Mouse (Mus musculus) stomach, postnatal 0 days (tissue): ENCODE measurements around the gene Car5a. TPM values are rescaled to one million over a fixed set of nuclear protein-coding genes. Genes with fewer than 3 reads are reported as not detected.

Source experiments
- ATAC-seq: fragments of 200-750 bp; cut with Nextera tagmentation; 2 replicates; pipeline ENCODE4 v1.8.0; 2017; ENCODE audit not compliant: low FRiP score, low TSS enrichment
- DNase-seq: peaks from one replicate; pipeline ENCODE4 v3.0.0-alpha.2; 2016; ENCODE audit warnings: low spot score
- H3K27ac ChIP-seq: fragments of 300-500 bp; sonication (generic); replicated peaks from 2 replicates; pipeline ENCODE4 v1.5.1; 2014; ENCODE audit warnings: mild to moderate bottlenecking, control low read depth
- H3K27me3 ChIP-seq: fragments of 300-500 bp; sonication (generic); 2 replicates; pipeline ENCODE4 v1.6.1; 2014; ENCODE audit warnings: low read length; ENCODE audit not compliant: control insufficient read depth, insufficient read depth
- H3K36me3 ChIP-seq: fragments of 300-500 bp; sonication (generic); 2 replicates; pipeline ENCODE4 v1.6.1; 2014; ENCODE audit warnings: low read length, mixed read lengths; ENCODE audit not compliant: control insufficient read depth, insufficient read depth
- H3K4me1 ChIP-seq: fragments of 300-500 bp; sonication (generic); replicated peaks from 2 replicates; pipeline ENCODE4 v1.6.1; 2014; ENCODE audit warnings: antibody characterized with exemption; ENCODE audit not compliant: control insufficient read depth, insufficient read depth
- H3K4me2 ChIP-seq: fragments of 300-500 bp; sonication (generic); replicated peaks from 2 replicates; pipeline ENCODE4 v1.6.1; 2014; ENCODE audit warnings: low read depth, mild to moderate bottlenecking, control low read depth, moderate library complexity
- H3K4me3 ChIP-seq: fragments of 300-500 bp; sonication (generic); 2 replicates; pipeline ENCODE4 v1.5.1; 2014; ENCODE audit warnings: low read depth, low read length, control low read depth
- H3K9ac ChIP-seq: fragments of 300-500 bp; sonication (generic); 2 replicates; pipeline ENCODE4 v1.6.1; 2014; ENCODE audit warnings: mild to moderate bottlenecking, low read length, control low read depth, mixed read lengths
- H3K9me3 ChIP-seq: fragments of 300-500 bp; sonication (generic); 2 replicates; pipeline ENCODE4 v1.6.1; 2016; ENCODE audit warnings: low read length; ENCODE audit not compliant: control insufficient read depth
- CTCF ChIP-seq: IDR thresholded peaks from 2 replicates; pipeline ENCODE4 v1.5.1; 2016; ENCODE audit warnings: antibody characterized with exemption, low read depth, mild to moderate bottlenecking, moderate library complexity
- EP300 ChIP-seq: optimal IDR thresholded peaks from 2 replicates; pipeline ENCODE3; 2016; ENCODE audit warnings: antibody characterized with exemption
- WGBS: fragments of 180-500 bp; shearing (Covaris S2); extraction: QIAGEN DNeasy Blood & Tissue Kit; methylation state at CpG from one replicate; pipeline ENCODE4 v1.1.7; 2014; 5-methylcytosine and 5-hydroxymethylcytosine counted together
- polyA plus RNA-seq: library from polyadenylated mRNA; unstranded; fragments of >200 nt; fragmentation: Nextera tagmentation; extraction: Ambion mirVana; gene quantifications from 2 replicates; pipeline ENCODE4 v1.2.1, GENCODE M21; 2015

Gene Car5a
- polyA plus RNA-seq, 1 experiment from 2014 or later = 0.30 TPM

GRCm38 (mm10) chr8:121898401-121898931 lies 46.2 kb downstream of the Car5a start:
- peaks cover 16% of the 10 kb centered on the region for H3K4me1 ChIP-seq
- ATAC-seq (peak; percentile 93), DNase-seq (peak; percentile 91)
- H3K9ac ChIP-seq = peak overlapping the region; percentile 31
- WGBS = 5% methylated on average over 4 of the region's 4 CpGs
- no peaks in the 10 kb centered on the region for H3K9me3 ChIP-seq
- H3K4me3 ChIP-seq = peak overlapping the region; percentile 6
- H3K4me2 ChIP-seq = peak overlapping the region; percentile 21
- no peak for TF ChIP-seq EP300
- TF ChIP-seq CTCF = peak; percentile 42
- H3K27ac ChIP-seq = peak overlapping the region; percentile 90
- no peaks in the 10 kb centered on the region for H3K36me3 ChIP-seq
- no peaks in the 10 kb centered on the region for H3K27me3 ChIP-seq

GRCm38 (mm10) chr8:121897871-121898381 lies 46.8 kb downstream of the Car5a start:
- H3K4me1 ChIP-seq = peaks cover 16% of the 10 kb centered on the region
- DNase-seq (peak; percentile 67), ATAC-seq (peak; percentile 77)
- H3K36me3 ChIP-seq = no peaks in the 10 kb centered on the region
- no peaks in the 10 kb centered on the region for H3K9me3 ChIP-seq
- peak overlapping the region; percentile 31 for H3K9ac ChIP-seq
- 10% methylated on average over 7 of the region's 7 CpGs for WGBS
- H3K4me3 ChIP-seq = peak overlapping the region; percentile 6
- H3K27me3 ChIP-seq = no peaks in the 10 kb centered on the region
- peak overlapping the region; percentile 21 for H3K4me2 ChIP-seq
- peak overlapping the region; percentile 90 for H3K27ac ChIP-seq
- no peak for TF ChIP-seq CTCF
- TF ChIP-seq EP300 = no peak

- H3K36me3 ChIP-seq = no peaks in the 10 kb centered on the region
- peak overlapping the region; percentile 27; the same call in 1 of the 2 replicates for H3K9ac ChIP-seq
- H3K4me1 ChIP-seq = peaks cover 16% of the 10 kb centered on the region
- H3K27me3 ChIP-seq = no peaks in the 10 kb centered on the region
- WGBS = 54% methylated on average over 9 of the region's 9 CpGs
- H3K9me3 ChIP-seq = no peaks in the 10 kb centered on the region
- TF ChIP-seq EP300 = no peak
- TF ChIP-seq CTCF = no peak
- H3K27ac ChIP-seq = peak overlapping the region; percentile 90
- ATAC-seq = no peak
- DNase-seq = no peak
- no peak overlapping the region for H3K4me3 ChIP-seq
- H3K4me2 ChIP-seq = peak overlapping the region; percentile 21; the same call in 1 of the 2 replicates
Observed at GRCm38 (mm10) chr8:121897205-121897604, 47.5 kb downstream of the Car5a start.

- Histone ChIP-seq H3K9ac (no peak overlapping the region), H3K27ac (peak overlapping the region; percentile 90), H3K4me3 (no peak overlapping the region), H3K4me1 (peaks cover 16% of the 10 kb centered on the region), H3K27me3 (no peaks in the 10 kb centered on the region), H3K36me3 (no peaks in the 10 kb centered on the region), H3K9me3 (no peaks in the 10 kb centered on the region), H3K4me2 (no peak overlapping the region)
- TF ChIP-seq CTCF = no peak
- no peak for TF ChIP-seq EP300
- ATAC-seq (no peak), DNase-seq (no peak)
- WGBS = 51% methylated on average over 12 of the region's 12 CpGs
Observed at GRCm38 (mm10) chr8:121896476-121897145, 48.1 kb downstream of the Car5a start.

- 62% methylated on average over 7 of the region's 7 CpGs for WGBS
- DNase-seq (no peak), ATAC-seq (no peak)
- peaks cover 16% of the 10 kb centered on the region for H3K4me1 ChIP-seq
- no peak overlapping the region for H3K9ac ChIP-seq
- TF ChIP-seq CTCF (no peak), EP300 (no peak)
- no peak overlapping the region for H3K4me2 ChIP-seq
- H3K36me3 ChIP-seq = no peaks in the 10 kb centered on the region
- H3K4me3 ChIP-seq = no peak overlapping the region
- no peaks in the 10 kb centered on the region for H3K27me3 ChIP-seq
- no peaks in the 10 kb centered on the region for H3K9me3 ChIP-seq
- H3K27ac ChIP-seq = no peak overlapping the region
Observed at GRCm38 (mm10) chr8:121895910-121896309, 48.8 kb downstream of the Car5a start.

- TF ChIP-seq CTCF (no peak), EP300 (no peak)
- no peaks in the 10 kb centered on the region for H3K27me3 ChIP-seq
- H3K9me3 ChIP-seq = no peaks in the 10 kb centered on the region
- 72% methylated on average over 5 of the region's 5 CpGs for WGBS
- H3K4me2 ChIP-seq = no peak overlapping the region
- peaks cover 2% of the 10 kb centered on the region for H3K36me3 ChIP-seq
- no peak overlapping the region for H3K27ac ChIP-seq
- no peak overlapping the region for H3K4me3 ChIP-seq
- no peak for DNase-seq
- no peak overlapping the region for H3K9ac ChIP-seq
- H3K4me1 ChIP-seq = peaks cover 5% of the 10 kb centered on the region
- ATAC-seq = no peak
Observed at GRCm38 (mm10) chr8:121892875-121893274, 51.8 kb downstream of the Car5a start.
